9 mouse cellular contexts compared by ENCODE assay signal in the genomic region with DNA sequence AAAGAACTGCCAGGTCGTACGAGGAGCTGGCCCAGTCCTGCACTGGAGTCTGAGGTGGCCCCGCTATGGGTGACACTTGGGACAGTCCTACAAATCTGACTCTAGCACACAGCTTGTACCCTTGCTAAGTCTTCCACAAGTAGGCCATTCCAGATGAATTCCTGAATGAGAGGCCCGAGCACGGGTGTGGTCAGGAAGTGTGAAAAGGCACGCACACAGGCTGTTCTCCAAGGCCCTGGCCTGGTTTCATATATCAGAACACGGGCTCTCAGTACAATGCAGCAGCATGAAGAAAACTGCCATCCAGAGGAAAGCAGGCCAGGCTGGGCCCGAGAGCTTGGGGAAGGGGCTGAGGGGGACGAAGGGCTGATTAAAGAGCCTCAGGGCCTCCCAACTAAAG. TPM values are rescaled to one million over a fixed set of nuclear protein-coding genes. Genes with fewer than 3 reads are reported as not detected.
DNase-seq lines count a peak whose midpoint lies in the region; ATAC-seq and TF ChIP-seq lines count a peak whose summit lies in the region.
"Had no signal": no experiment of that assay in that cellular context is flagged by ENCODE, and none has a peak within 500 bp of the region (broad histone marks: within the 10 kb centered on the region; RNA-seq: fewer than 3 reads in every experiment).

No protein-coding gene starts in this region.

- H3K4me1 ChIP-seq in kidney, postnatal 0 days (replicated peaks; ENCODE audit: insufficient read depth, low read length), result peaks cover 61% of the 10 kb centered on the region

- H3K4me2 ChIP-seq in kidney, postnatal 0 days (ENCODE audit: low read length), result no peak overlapping the region
- H3K4me2 ChIP-seq: forebrain, embryonic 12.5 days had no signal

- H3K4me3 ChIP-seq in left cerebral cortex, adult 2 months, result no peak overlapping the region
- H3K4me3 ChIP-seq in kidney, postnatal 0 days (replicated peaks; ENCODE audit: low read depth, low read length), result no peak overlapping the region
- H3K4me3 ChIP-seq: forebrain, embryonic 12.5 days had no signal

- DNase-seq in left cerebral cortex, adult 2 months (ENCODE audit: extremely low spot score in 1 of 2, low spot score in 2 of 2), result no peak
- no peak for DNase-seq in left cerebral cortex, postnatal 36 days (ENCODE audit: low spot score in 2 of 2)
- peak; percentile 60 to 61 for DNase-seq in heart, adult 9 months (ENCODE audit: low spot score in 2 of 2)
- peak; percentile 86 for DNase-seq in kidney, postnatal 0 days (ENCODE audit: low spot score)
- DNase-seq in retina, embryonic 14.5 days (ENCODE audit: low spot score), result peak; percentile 57
- no peak for DNase-seq in cerebellum, postnatal 14 days
- no peak for DNase-seq in embryo, embryonic 10 days (ENCODE audit: low spot score)
- no peak for DNase-seq in cerebellum, adult 18-20 months

- intact Hi-C loops in left cerebral cortex, adult 2 months (cut with DNase I), result no loop called here
- intact Hi-C loops in left cerebral cortex, postnatal 36 days (cut with DNase I), result no loop called here

- H3K27me3 ChIP-seq in kidney, postnatal 0 days (ENCODE audit: insufficient read depth, low read length), result no peaks in the 10 kb centered on the region
- H3K27me3 ChIP-seq: forebrain, embryonic 12.5 days had no signal

- no peak for TF ChIP-seq CTCF in left cerebral cortex, adult 2 months (IDR thresholded peaks at IDR 0.05)
- no peak for TF ChIP-seq CTCF in kidney, postnatal 0 days (IDR thresholded peaks at IDR 0.05; ENCODE audit: low read depth)

- ATAC-seq in kidney, postnatal 0 days (replicated peaks; ENCODE audit: low FRiP score, low read depth), result no peak

- 0 out of 2 replicates have a peak, but pooled peaks cover 5% of the 10 kb centered on the region for H3K36me3 ChIP-seq in kidney, postnatal 0 days (ENCODE audit: insufficient read depth, low read length)

- H3K9me3 ChIP-seq in kidney, postnatal 0 days (replicated peaks; ENCODE audit: low read length), result no peaks in the 10 kb centered on the region
- H3K9me3 ChIP-seq: forebrain, embryonic 12.5 days had no signal

- 26% methylated on average over 9 of the region's 9 CpGs for WGBS in kidney, postnatal 0 days

- H3K27ac ChIP-seq in left cerebral cortex, adult 2 months, result peak overlapping the region; percentile 5; the same call in 1 of the 2 replicates
- H3K27ac ChIP-seq in kidney, postnatal 0 days, result peak overlapping the region; percentile 50; the same call in 1 of the 2 replicates
- H3K27ac ChIP-seq: forebrain, embryonic 12.5 days had no signal

- no peak overlapping the region; the same call in 1 of the 2 replicates for H3K9ac ChIP-seq in kidney, postnatal 0 days (ENCODE audit: low read depth, low read length)
- H3K9ac ChIP-seq: forebrain, embryonic 12.5 days had no signal

RNA-seq across cellular contexts. Expression of gene H2afy, which starts 20.8 kb away (rescaled TPM):
- 100 to 1,000 TPM; 107 to 111 TPM for total RNA-seq in left cerebral cortex, adult 2 months (2021)
- total RNA-seq in left cerebral cortex, postnatal 36 days (2021), result 100 to 1,000 TPM in 1 of 2 experiments, 10 to 100 TPM in 1; 95.3 to 109 TPM
- 263 and 267 TPM in 2 replicates for polyA plus RNA-seq in kidney, postnatal 0 days (2015; fragmentation: Nextera tagmentation; extraction: Ambion mirVana)

Comparison
In these comparisons a context has a peak if more than half of its experiments do, and no peak if none do; other contexts are left out.
1. DNase-seq: peak in heart, adult 9 months (2 of 2), kidney, postnatal 0 days (single experiment) and retina, embryonic 14.5 days (single experiment); none in left cerebral cortex, adult 2 months (0 of 2), left cerebral cortex, postnatal 36 days (0 of 2), cerebellum, postnatal 14 days (0 of 2), embryo, embryonic 10 days (single experiment) and cerebellum, adult 18-20 months (0 of 2).